Mouse (Mus musculus) R1 (cell line): ENCODE measurements around the gene Apeh.

Experiments used
- DNase-seq: peaks from one replicate; pipeline ENCODE4 v3.0.0-alpha.2; 2018; ENCODE audit warnings: low read depth, low spot score

Apeh gene

GRCm38 (mm10) chr9:108080168-108080567 is 14.2 kb downstream of the Apeh start, which contains the start of gene Mst1:
TSS of gene Mst1 (plus strand) at chr9:108080436.
- peak; percentile 27 for DNase-seq

DNA sequence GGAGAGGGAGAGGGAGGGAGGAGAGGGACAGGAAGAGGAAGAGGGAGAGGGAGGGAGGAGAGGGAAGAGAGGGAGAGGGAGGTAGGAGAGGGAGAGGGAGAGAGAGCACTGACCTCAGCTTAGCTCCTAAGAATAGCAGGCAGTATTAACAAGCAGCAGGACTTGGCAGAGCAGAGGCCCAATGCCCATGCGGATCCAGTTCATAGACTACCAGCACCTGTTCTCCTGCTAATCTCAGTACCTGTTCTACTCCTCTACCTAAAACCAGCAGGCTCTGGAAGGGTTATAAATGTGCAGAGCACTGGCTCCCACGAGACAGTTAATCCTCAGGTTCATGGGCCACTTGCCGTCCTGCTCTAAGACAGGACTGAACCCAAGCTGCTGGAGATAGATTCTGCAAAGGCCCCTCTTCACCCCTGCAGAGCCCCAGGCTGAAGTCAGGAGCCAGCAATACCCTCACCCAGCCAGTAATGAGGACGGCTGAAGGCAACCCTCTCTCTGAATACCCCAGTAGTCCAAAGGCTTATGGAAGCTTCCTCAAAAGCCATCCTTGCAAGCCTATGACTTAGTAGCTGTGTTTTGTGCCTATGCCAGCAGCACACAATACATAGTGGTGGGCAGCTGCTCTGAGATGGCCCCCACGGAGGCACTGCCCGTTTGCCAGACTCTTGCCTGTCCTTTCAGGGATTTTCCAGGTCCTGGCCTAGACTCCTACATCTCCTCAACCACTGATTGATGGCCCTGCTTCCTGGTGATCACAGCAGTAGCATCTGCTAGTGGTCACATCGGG is 21.1 kb downstream of the Apeh start:
- DNase-seq = no peak

DNA sequence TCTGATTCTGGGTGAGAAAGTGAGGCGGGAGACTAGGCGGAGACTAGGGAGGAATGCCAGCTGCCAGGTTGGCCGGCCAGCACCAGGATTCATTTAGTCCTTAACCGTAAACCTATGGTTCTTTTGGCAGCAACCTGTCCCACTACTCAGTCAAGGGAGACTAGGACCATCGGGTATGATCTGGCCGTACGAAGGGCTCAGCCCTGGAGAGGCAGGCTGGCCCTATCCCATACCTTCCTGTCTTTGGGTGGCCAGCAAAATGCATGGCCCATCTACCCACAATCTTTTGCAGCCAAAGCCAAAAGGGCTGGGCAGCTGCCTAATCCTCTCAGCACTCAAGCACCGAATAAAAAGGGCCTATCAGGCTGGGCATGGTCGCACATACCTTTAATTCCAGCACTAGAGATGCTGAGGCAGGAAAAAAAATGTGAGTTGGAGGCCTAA is 21.9 kb downstream of the Apeh start:
- no peak for DNase-seq

DNA sequence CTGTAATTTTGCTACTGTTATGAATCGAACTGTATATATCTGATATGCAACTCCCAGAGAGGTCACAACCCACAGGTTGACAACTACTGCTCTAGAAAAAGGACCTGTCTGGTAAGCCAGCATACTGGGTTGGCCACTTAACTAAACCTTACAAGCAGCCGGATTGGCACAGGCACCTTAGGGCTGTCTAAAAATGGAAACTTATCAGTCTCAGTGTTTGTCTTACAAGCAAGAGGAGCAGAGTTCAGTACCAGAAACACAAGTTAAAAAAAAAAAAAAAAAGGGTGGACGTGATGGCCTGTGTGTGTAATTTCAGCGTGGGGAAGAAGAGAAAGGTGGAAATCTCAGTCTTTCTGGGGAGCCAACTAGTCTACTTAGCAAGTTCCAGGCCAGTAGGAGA is 22.6 kb downstream of the Apeh start:
- no peak for DNase-seq

DNA sequence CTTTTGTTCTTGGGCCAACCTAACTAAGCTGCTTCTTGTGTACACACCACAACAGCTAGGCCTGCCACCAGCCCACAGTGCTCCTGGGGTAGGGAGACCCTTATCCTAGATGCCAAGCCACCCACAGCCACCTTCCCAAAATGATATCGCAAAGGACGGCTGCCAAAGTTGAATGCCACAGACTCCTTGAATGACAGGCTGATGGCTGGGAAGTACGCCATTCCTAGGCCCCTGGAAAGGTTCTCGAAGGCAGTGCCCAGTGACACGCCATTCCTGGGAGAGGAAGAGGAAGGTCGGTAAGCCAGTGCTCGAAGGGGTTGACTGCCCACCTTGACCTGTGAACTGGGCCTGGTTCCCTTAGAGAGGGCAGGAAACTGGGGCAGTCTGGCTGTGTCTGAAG is 24.9 kb downstream of the Apeh start:
- no peak for DNase-seq

DNA sequence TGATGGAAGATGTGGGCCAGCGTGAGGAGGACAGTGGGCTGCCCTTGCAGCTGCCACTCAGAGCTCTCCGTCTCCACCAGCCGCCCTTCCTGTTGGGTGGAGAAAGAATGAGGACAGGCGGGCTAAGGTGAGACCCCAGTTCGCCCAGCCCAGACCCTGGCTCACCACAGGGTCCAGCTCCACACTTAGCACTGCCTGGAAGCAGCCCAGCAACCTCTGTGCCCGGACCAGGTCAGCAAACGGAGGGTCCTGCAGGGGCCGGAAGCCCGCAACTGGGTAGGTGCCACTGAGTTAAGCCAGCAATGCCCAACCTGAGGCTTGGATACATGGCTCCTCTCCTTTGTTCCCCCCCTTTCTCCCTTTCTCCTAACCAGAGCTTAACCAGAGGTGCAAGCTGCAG is 25.4 kb downstream of the Apeh start:
- no peak for DNase-seq

DNA sequence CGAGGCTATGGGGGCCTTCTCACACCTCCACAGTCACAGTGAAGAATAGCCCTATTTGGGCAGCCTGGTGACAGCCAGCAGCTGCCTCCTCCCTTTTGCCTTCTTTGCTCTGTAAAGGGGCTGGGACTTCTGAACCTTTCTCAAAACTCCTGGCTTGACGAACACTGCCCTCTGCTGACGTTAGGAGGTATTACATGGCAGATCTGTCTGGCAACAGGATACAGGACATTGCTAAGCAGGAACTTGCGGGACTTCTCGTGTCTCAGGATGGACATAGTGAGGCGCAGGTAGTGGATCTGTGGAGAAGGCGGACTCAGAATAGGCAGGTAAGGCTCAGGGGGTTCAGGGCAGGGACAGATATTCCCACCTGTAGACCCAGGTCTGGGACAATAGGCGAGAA is 26.5 kb downstream of the Apeh start:
- peak; percentile 88 for DNase-seq

GRCm38 (mm10) chr9:108067199-108067598 is 27.2 kb downstream of the Apeh start:
- peak; percentile 31 for DNase-seq

DNA sequence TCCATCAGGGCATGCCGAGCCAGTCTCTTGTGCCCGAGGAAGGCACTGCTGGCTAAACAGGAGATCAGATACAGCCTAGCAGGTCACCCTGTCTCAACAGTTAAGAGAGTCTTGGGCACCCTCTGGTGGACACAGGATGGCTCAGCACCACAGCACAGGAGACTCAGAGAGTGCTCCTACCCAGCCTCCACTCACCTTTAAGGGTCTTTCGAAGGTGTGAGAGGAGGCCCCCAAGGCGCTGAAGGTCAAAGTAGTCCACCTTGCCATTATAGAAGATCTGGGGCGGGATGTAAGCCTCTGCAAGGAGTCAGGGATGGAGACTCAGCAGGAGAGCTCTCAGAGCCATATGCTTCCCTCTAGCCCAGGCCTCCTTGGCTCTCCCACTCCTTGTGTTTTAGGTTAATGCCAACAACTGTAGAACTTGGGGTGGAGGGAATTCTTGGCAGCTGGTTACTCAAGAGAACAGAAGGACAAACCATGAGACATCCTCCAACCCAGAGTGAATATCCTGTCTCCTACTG is 28.9 kb downstream of the Apeh start:
- peak; percentile 68 for DNase-seq

- DNase-seq = no peak
These were observed 31.0 kb downstream of the Apeh start for GRCm38 (mm10) chr9:108063361-108063760.

DNA sequence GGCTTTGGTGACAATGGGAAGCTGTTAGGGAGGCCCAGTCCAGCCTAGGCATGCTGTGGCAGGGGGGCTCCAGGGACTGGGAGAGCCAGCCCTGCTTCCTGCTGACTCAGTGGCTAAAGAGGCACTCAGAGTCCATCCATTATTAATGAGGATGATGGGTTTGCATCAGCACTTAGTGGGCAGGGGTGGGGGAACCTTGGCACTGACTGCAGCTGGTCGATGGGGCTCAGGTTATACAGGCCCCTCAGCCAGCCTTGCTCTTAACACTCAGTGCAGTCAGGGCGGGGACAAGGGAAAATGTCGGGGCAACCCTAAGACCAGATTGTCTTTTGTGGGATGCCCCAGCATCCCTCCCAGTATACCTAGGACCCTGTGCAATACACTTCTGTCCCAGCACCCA is 32.3 kb downstream of the Apeh start:
- DNase-seq = no peak

DNA sequence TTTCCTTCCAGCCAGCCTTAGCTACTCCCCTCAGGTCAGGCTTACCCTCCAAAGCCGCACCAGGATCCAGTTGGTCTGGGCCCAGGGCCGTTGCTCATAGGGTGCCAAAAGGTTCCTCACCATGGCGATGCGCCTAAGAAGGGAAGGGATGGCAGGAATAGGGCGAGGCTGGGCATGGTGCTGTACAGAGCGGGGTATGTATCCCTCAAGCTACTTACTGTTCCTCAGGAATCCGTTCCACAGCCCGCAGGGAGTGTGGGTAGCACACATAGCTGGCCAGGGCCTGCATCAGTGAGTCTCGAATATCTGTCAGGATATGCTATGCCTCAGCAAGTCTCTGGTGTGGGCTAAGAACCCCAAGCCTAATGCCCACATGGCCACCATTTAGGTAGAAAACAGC is 36.1 kb downstream of the Apeh start:
- no peak for DNase-seq

DNA sequence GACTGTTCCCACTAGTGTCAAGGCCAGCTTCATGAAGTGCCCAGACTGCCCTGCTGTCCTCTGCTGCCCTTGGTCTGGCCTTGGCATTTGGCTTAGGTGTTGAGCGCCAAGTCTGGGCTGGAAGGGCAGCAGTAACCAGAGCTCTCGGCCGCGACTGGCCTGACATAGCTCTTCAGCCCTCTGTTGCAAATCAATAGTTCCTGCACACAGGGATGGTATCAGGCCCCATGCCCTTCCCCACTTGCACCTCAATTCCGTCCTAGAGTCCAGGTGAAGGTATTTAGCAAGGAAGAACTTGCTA is 37.2 kb downstream of the Apeh start:
- no peak for DNase-seq

DNA sequence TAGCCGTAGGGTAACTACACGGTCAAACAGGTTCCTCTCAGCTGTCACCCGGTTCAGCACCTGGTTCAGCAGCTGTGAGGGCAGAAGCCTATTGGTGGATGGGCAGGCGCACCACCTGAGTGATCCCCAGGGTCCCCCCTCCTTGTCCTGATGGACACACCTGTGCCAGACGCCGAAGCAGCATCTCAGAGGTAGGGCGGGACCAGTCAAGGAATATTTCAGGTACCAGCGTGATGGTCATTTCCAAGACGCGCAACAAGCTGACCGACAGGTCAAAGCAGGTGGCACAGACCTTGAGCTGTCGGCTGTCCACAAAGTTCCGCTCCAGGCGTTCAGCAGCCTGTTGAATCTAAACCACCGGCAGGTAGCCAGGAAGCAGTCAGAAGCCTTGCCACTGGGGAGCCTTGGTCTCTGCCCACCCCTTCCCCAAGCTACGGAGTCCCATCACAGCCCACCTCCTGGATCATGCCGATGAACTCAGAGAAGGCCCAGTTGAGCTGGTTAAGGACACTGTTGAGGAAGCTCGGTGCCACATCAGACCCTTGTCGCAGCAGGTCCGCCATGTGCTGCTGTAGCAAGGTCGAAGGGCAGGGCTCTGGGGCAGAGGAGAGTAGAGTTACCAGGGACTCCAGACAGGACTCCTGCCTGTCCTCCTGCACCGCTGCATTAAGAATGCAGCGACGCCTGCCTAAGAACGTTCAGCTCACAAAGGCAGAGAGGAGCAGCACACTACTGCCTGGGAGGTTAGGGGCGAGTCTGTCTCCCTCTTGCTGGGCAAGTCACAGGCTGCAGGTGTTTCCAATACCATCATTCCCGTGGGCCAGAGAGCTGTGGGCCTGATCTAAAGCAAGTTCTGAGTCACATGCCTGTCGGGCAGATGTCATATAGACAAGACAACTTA is 37.8 kb downstream of the Apeh start:
- no peak for DNase-seq

- DNase-seq = no peak
These were observed 38.7 kb downstream of the Apeh start for GRCm38 (mm10) chr9:108055661-108056237.

DNA sequence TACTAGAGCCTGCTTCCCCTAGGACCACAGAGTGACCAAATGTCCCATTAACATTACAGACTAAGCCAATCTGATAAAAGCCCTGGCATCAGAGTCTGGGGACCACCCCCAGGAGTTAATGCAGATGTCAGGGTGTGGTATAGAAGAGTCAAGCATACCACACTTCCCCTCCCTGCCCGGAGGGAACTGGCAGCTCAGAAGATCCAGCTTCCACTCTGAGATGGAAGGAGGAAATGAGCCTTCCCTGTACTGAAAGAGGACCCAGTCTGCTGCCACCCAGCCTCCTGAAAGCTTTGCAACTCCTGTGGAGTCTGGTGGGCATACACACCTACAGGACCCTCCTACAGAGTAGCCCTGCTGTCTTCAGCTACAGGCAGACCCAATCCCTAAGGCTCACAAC is 39.3 kb downstream of the Apeh start:
- DNase-seq = no peak

DNA sequence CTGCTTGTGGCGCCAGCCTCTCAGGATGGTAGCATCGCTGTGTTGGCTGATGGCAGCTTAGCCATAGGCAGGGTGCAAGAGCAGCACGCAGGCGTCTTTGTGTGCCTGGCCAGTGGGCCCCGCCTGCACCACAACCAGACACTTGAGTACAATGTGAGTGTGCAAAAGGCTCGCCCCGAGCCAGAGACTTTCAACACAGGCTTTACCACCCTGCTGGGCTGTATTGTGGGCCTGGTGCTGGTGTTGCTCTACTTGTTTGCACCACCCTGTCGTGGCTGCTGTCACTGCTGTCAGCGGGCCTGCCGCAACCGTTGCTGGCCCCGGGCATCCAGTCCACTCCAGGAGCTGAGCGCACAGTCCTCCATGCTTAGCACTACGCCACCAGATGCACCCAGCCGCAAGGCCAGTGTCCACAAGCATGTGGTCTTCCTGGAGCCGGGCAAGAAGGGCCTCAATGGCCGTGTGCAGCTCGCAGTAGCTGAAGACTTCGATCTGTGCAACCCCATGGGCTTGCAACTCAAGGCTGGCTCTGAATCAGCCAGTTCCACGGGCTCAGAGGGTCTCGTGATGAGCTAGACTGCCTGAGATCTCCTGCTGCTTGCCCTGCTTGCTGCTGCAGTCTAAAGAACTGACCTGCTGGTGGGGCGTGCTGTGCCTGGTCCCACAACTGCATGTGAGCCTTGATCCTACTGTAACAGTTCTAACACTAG is 39.9 kb downstream of the Apeh start:
- DNase-seq = peak; percentile 30

DNA sequence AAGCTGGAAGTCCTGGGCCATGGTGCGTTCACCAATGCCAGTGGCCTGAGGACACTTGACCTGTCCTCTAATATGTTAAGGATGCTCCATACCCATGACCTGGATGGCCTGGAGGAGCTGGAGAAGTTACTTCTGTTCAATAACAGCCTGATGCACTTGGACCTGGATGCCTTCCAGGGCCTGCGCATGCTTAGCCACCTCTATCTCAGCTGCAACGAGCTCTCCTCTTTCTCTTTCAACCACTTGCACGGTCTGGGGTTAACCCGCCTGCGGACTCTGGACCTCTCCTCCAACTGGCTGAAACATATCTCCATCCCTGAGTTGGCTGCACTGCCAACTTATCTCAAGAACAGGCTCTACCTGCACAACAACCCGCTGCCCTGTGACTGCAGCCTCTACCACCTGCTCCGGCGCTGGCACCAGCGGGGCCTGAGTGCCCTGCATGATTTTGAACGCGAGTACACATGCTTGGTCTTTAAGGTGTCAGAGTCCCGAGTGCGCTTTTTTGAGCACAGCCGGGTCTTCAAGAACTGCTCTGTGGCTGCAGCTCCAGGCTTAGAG is 40.7 kb downstream of the Apeh start:
- no peak for DNase-seq

GRCm38 (mm10) chr9:108052885-108053664 is 41.3 kb downstream of the Apeh start, which contains the start of gene Amigo3:
TSS of gene Amigo3 (plus strand) at chr9:108053159.
- DNase-seq = peak; percentile 97

- DNase-seq = no peak
These were observed 42.0 kb downstream of the Apeh start for GRCm38 (mm10) chr9:108052411-108052810.

- DNase-seq = no peak
These were observed 42.5 kb downstream of the Apeh start for GRCm38 (mm10) chr9:108051931-108052220.
